Mouse (Mus musculus): ENCODE results near the gene Cadm1. TPM values are rescaled to one million over a fixed set of nuclear protein-coding genes. Genes with fewer than 3 reads are reported as not detected.

Cadm1 gene
- polyA plus RNA-seq, 1 experiment = 7.9 TPM

DNA sequence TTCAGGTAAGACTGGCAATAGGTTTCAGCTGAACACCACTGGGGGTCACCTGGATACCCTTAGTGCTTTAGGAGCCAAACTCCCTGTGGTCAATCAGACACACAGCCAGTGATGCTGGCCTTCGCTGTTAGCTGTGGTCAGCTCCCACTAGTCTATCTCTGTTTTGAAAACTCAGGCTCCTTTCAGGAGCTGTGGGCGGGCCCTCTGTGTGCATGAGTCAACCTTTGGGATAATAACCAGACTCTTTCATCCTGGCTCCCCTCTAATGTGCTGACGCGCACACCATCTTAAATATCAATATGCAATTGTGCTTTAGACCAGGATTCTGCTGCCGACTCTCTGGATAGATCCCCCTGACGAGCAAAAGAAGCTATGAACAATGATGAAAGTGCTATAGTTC lies 200.3 kb downstream of the Cadm1 start:
- no peak overlapping the region for H3K27ac ChIP-seq (ENCODE audit: control insufficient read depth, insufficient read depth, low read length)
- no peaks in the 10 kb centered on the region for H3K27me3 ChIP-seq (ENCODE audit: control insufficient read depth, insufficient read depth, low read length)
- TF ChIP-seq POLR2A (IDR thresholded peaks at IDR 0.05; ENCODE audit: control insufficient read depth, extremely low read depth, insufficient read depth, low read length, poor library complexity) (no peak), CTCF (IDR thresholded peaks at IDR 0.05; ENCODE audit: borderline replicate concordance, control insufficient read depth, extremely low read depth, insufficient read depth, low read length, poor library complexity) (no peak)
- DNase-seq = no peak
- no peak overlapping the region for H3K4me3 ChIP-seq (ENCODE audit: control insufficient read depth, insufficient read depth, low read length)
- H3K36me3 ChIP-seq (ENCODE audit: control insufficient read depth, insufficient read depth, low read length) = no peaks in the 10 kb centered on the region
- WGBS = 96% methylated on average over 6 of the region's 6 CpGs
- H3K4me1 ChIP-seq (replicated peaks; ENCODE audit: control insufficient read depth, insufficient read depth, low read length) = peaks cover 3% of the 10 kb centered on the region

DNA sequence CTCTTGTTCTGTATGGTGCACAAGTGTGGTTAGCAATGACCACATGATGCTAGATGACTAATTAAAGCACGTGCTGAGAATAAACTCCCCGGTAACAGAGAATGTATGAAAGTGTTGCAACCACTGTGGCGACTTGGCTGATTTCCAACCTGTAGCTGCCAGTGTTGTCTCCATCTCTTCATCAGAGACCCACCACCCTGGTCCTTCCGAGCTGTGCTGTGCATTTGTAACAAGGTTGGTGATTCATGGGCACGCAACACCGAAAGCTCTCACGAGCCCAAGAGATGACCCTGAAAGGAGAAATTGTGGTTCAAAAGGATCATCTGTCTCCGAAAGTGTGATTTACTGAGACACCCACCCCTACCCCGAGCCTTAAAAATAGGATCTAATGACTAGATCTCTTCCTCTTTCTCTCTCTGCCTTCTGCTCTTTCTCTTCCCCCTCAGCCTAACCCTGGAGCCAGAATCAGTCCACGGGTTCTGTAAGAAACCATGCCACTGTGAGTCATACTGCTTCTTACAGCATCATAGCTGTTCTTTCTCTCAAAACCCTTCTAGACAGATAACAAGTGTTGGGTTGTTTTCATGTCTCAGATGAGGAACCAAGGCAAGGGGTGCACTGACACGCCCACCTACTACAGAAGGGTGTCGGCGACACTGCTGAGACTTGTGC lies 203.9 kb downstream of the Cadm1 start:
- 18% methylated on average over 13 of the region's 13 CpGs for WGBS
- no peak for TF ChIP-seq POLR2A (IDR thresholded peaks at IDR 0.05; ENCODE audit: control insufficient read depth, extremely low read depth, insufficient read depth, low read length, poor library complexity)
- TF ChIP-seq CTCF (IDR thresholded peaks at IDR 0.05; ENCODE audit: borderline replicate concordance, control insufficient read depth, extremely low read depth, insufficient read depth, low read length, poor library complexity) = no peak
- Histone ChIP-seq H3K27me3 (ENCODE audit: control insufficient read depth, insufficient read depth, low read length) (no peaks in the 10 kb centered on the region), H3K4me3 (ENCODE audit: control insufficient read depth, insufficient read depth, low read length) (no peak overlapping the region), H3K36me3 (ENCODE audit: control insufficient read depth, insufficient read depth, low read length) (no peaks in the 10 kb centered on the region), H3K27ac (ENCODE audit: control insufficient read depth, insufficient read depth, low read length) (no peak overlapping the region), H3K4me1 (replicated peaks; ENCODE audit: control insufficient read depth, insufficient read depth, low read length) (peaks cover 3% of the 10 kb centered on the region)
- DNase-seq = peak; percentile 26

DNA sequence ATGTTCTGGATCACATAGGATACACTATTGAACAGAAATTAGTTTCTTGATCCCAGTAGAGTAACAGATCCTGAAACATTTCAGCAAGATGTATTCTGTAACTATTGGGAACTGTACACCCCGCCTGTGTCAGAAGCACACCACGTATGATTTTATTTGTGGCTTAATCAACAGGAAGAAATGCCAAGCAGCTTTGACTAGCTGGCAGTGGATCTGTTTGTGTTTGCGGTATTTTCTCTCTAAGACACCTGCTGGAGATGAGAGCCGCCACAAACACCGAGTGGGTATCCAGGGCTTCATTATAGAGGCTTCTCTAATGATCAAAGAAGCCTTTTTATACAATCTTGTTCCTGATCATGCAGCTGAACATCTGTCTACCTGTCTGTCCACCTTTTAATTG lies 204.9 kb downstream of the Cadm1 start:
- no peak overlapping the region for H3K4me3 ChIP-seq (ENCODE audit: control insufficient read depth, insufficient read depth, low read length)
- TF ChIP-seq POLR2A (IDR thresholded peaks at IDR 0.05; ENCODE audit: control insufficient read depth, extremely low read depth, insufficient read depth, low read length, poor library complexity) (no peak), CTCF (IDR thresholded peaks at IDR 0.05; ENCODE audit: borderline replicate concordance, control insufficient read depth, extremely low read depth, insufficient read depth, low read length, poor library complexity) (no peak)
- H3K4me1 ChIP-seq (replicated peaks; ENCODE audit: control insufficient read depth, insufficient read depth, low read length) = peaks cover 6% of the 10 kb centered on the region
- WGBS = 15% methylated on average over 5 of the region's 5 CpGs
- DNase-seq = no peak
- no peaks in the 10 kb centered on the region for H3K36me3 ChIP-seq (ENCODE audit: control insufficient read depth, insufficient read depth, low read length)
- H3K27ac ChIP-seq (ENCODE audit: control insufficient read depth, insufficient read depth, low read length) = no peak overlapping the region
- H3K27me3 ChIP-seq (ENCODE audit: control insufficient read depth, insufficient read depth, low read length) = no peaks in the 10 kb centered on the region

DNA sequence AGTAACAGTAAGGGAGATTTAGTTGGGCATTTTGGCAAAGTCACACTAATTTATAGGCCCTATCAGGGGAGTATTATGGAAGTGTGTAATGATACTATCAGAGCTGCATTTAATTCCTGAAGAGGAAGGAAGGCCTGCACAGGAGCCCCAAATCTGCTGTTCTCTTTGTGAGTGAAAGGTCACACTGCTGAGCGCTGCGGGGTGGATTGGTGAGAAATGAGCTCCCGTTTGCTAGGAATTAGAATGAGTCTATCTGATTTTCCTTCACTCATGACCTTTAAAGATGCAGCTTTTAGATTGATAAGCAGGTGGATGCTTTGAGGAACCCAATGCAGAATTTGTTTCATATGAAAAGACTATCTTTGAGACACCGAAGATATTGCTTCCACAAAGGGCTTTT lies 208.8 kb downstream of the Cadm1 start:
- no peaks in the 10 kb centered on the region for H3K27me3 ChIP-seq (ENCODE audit: control insufficient read depth, insufficient read depth, low read length)
- 51% methylated on average over 4 of the region's 4 CpGs for WGBS

DNA sequence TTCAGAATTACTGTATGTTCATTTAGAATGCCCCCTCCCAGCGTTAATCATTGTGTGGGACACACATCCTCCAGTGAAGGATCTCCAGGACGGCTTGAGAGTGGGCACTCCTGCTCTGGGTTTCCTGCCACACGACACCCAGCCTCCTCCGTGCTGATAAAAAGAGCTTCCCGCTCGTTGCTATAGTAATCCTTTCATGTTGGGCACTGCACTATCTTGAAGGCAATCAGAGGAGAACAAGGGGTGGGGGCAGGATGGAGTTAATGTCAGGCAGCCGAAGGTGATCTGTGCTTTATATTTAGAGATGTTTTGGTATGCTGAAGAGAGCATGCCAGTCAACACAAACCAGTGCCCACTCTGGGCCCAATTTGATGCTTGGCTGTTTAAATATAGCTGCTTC lies 209.3 kb downstream of the Cadm1 start:
- TF ChIP-seq POLR2A (IDR thresholded peaks at IDR 0.05; ENCODE audit: control insufficient read depth, extremely low read depth, insufficient read depth, low read length, poor library complexity) (no peak), CTCF (IDR thresholded peaks at IDR 0.05; ENCODE audit: borderline replicate concordance, control insufficient read depth, extremely low read depth, insufficient read depth, low read length, poor library complexity) (no peak)
- H3K27ac ChIP-seq (ENCODE audit: control insufficient read depth, insufficient read depth, low read length) = no peak overlapping the region
- H3K27me3 ChIP-seq (ENCODE audit: control insufficient read depth, insufficient read depth, low read length) = no peaks in the 10 kb centered on the region
- H3K36me3 ChIP-seq (ENCODE audit: control insufficient read depth, insufficient read depth, low read length) = no peaks in the 10 kb centered on the region
- H3K4me3 ChIP-seq (ENCODE audit: control insufficient read depth, insufficient read depth, low read length) = no peak overlapping the region
- H3K4me1 ChIP-seq (replicated peaks; ENCODE audit: control insufficient read depth, insufficient read depth, low read length) = peaks cover 5% of the 10 kb centered on the region
- DNase-seq = no peak
- 6% methylated on average over 7 of the region's 7 CpGs for WGBS

More for the DNA sequence above, 208.8 kb downstream of the Cadm1 start:
- TF ChIP-seq CTCF (IDR thresholded peaks at IDR 0.05; ENCODE audit: borderline replicate concordance, control insufficient read depth, extremely low read depth, insufficient read depth, low read length, poor library complexity) (no peak), POLR2A (IDR thresholded peaks at IDR 0.05; ENCODE audit: control insufficient read depth, extremely low read depth, insufficient read depth, low read length, poor library complexity) (no peak)
- Histone ChIP-seq H3K4me1 (replicated peaks; ENCODE audit: control insufficient read depth, insufficient read depth, low read length) (peaks cover 6% of the 10 kb centered on the region), H3K36me3 (ENCODE audit: control insufficient read depth, insufficient read depth, low read length) (no peaks in the 10 kb centered on the region), H3K27ac (ENCODE audit: control insufficient read depth, insufficient read depth, low read length) (no peak overlapping the region), H3K4me3 (ENCODE audit: control insufficient read depth, insufficient read depth, low read length) (no peak overlapping the region)
- DNase-seq = no peak

DNA sequence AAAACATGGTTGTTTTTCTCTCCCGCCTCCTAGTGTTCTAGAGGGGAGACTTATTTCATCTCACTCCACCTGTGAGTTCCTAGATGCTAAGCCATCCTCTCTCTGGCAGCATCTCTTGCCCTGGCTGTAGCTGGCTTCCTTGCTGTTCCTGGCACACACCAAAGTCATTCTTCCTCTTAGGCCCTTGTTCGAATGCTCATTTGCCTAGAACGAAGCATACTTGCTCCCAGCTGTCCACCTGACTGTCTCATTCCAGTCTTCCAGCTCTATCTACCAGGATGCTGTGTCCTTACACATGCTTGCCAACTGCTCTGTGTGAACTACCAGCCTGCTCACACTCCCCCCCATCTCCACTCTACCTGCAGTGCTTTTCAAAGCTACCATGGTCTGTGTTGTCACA lies 211.8 kb downstream of the Cadm1 start:
- Histone ChIP-seq H3K27me3 (ENCODE audit: control insufficient read depth, insufficient read depth, low read length) (no peaks in the 10 kb centered on the region), H3K36me3 (ENCODE audit: control insufficient read depth, insufficient read depth, low read length) (no peaks in the 10 kb centered on the region), H3K4me3 (ENCODE audit: control insufficient read depth, insufficient read depth, low read length) (no peak overlapping the region), H3K27ac (ENCODE audit: control insufficient read depth, insufficient read depth, low read length) (no peak overlapping the region), H3K4me1 (replicated peaks; ENCODE audit: control insufficient read depth, insufficient read depth, low read length) (0 out of 2 replicates have a peak, but pooled peaks cover 2% of the 10 kb centered on the region)
- 91% methylated on average over 3 of the region's 3 CpGs for WGBS
- TF ChIP-seq CTCF (IDR thresholded peaks at IDR 0.05; ENCODE audit: borderline replicate concordance, control insufficient read depth, extremely low read depth, insufficient read depth, low read length, poor library complexity) (no peak), POLR2A (IDR thresholded peaks at IDR 0.05; ENCODE audit: control insufficient read depth, extremely low read depth, insufficient read depth, low read length, poor library complexity) (no peak)
- no peak for DNase-seq

DNA sequence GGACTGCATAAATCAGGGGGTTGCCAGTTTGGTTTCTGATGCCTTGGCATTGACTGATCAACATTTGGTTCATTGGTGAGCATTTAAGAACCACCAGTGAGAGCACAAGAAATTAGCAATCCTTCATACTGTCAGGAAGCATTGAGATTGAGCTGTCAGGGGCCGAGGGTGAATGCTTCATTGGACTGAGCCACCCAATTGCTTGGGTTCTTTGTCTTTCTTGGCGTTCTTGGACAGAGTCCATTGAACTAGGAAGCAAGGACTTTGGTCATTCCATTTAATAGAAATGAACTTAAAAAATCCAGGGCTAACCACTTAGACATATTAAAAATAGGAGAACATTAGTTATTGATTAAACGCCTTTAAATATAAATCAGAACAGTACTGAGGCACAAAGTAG lies 214.9 kb downstream of the Cadm1 start:
- DNase-seq = no peak
- no peaks in the 10 kb centered on the region for H3K36me3 ChIP-seq (ENCODE audit: control insufficient read depth, insufficient read depth, low read length)
- H3K27ac ChIP-seq (ENCODE audit: control insufficient read depth, insufficient read depth, low read length) = no peak overlapping the region
- no peak overlapping the region for H3K4me3 ChIP-seq (ENCODE audit: control insufficient read depth, insufficient read depth, low read length)
- no peaks in the 10 kb centered on the region for H3K27me3 ChIP-seq (ENCODE audit: control insufficient read depth, insufficient read depth, low read length)
- 89% methylated on average over 3 of the region's 3 CpGs for WGBS
- TF ChIP-seq CTCF (IDR thresholded peaks at IDR 0.05; ENCODE audit: borderline replicate concordance, control insufficient read depth, extremely low read depth, insufficient read depth, low read length, poor library complexity) (no peak), POLR2A (IDR thresholded peaks at IDR 0.05; ENCODE audit: control insufficient read depth, extremely low read depth, insufficient read depth, low read length, poor library complexity) (no peak)
- no peaks in the 10 kb centered on the region for H3K4me1 ChIP-seq (replicated peaks; ENCODE audit: control insufficient read depth, insufficient read depth, low read length)

All from thymus, adult 2 months (tissue).